Comparison of ENCODE assay signal across 22 mouse cellular contexts in the genomic region with DNA sequence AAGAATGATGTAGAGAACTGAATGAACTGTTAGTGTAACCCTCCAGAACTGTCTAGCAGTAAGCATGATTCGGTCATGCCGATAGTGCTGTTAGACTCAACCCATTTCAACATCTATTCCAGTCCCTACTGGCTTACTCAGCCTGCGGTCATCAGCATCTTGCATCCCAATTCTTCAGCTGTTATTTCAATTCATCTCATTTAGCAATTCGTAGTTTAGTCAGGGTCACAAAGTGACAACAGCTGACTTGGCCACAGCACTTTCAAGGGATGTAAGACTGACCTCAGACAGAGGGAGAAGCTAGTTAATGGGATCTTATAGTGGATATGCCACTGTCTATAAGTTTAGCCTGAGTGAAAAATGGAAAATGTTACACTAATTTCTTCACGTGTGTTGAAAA.
DNase-seq lines count a peak whose midpoint lies in the region; ATAC-seq and TF ChIP-seq lines count a peak whose summit lies in the region.
"Had no signal": no experiment of that assay in that cellular context is flagged by ENCODE, and none has a peak within 500 bp of the region (broad histone marks: within the 10 kb centered on the region; RNA-seq: fewer than 3 reads in every experiment).

No protein-coding gene starts in this region.

- no peak for TF ChIP-seq POLR2A in myocyte (IDR thresholded peaks at IDR 0.05; ENCODE audit: insufficient read length, low read depth)

- no peaks in the 10 kb centered on the region for H3K9me3 ChIP-seq in intestine, embryonic 15.5 days

- no peak overlapping the region for H3K4me3 ChIP-seq in myocyte
- H3K4me3 ChIP-seq in intestine, embryonic 15.5 days (replicated peaks) = no peak overlapping the region

- no peak for ATAC-seq in intestine, embryonic 15.5 days
- ATAC-seq: activated CD4-positive, CD25-positive, alpha-beta regulatory T cell, adult 4 months; CD4-positive, CD25-positive, alpha-beta regulatory T cell, adult 4 months; Patski had no signal

- no peaks in the 10 kb centered on the region for H3K79me2 ChIP-seq in myocyte (ENCODE audit: control insufficient read depth, insufficient read depth)

- H3K36me3 ChIP-seq in myocyte (ENCODE audit: control insufficient read depth, insufficient read depth) = no peaks in the 10 kb centered on the region
- H3K36me3 ChIP-seq in intestine, embryonic 15.5 days = no peaks in the 10 kb centered on the region
- H3K36me3 ChIP-seq: G1E had no signal

- no peak overlapping the region for H3K4me2 ChIP-seq in myocyte (ENCODE audit: low read depth)
- no peak overlapping the region for H3K4me2 ChIP-seq in intestine, embryonic 15.5 days (replicated peaks)

- 93% methylated on average over 5 of the region's 5 CpGs for WGBS in intestine, embryonic 15.5 days

- H3K27ac ChIP-seq in intestine, embryonic 15.5 days = no peak overlapping the region

- DNase-seq in adrenal gland, adult 2 months = peak; percentile 58
- DNase-seq in adrenal gland, adult 18-20 months (ENCODE audit: low spot score in 2 of 2) = no peak
- DNase-seq in adrenal gland, adult 8-10 months = peak; percentile 27
- no peak for DNase-seq in adrenal gland, postnatal 10 days
- peak; percentile 27 for DNase-seq in fibroblast of lung, adult 2 months (ENCODE audit: low read depth)
- no peak for DNase-seq in heart, adult 8-10 months (ENCODE audit: low spot score)
- DNase-seq: adrenal gland, postnatal 14 days; adrenal gland, postnatal 25 days; B cell, adult 2 months; cerebellum, adult 11 months; cerebellum, adult 11-12 months; cerebellum, adult 18-20 months; cerebellum, adult 2 months; cerebellum, adult 8-10 months; cerebellum, adult 9-10 months had no signal

- H3K9ac ChIP-seq in intestine, embryonic 15.5 days = no peak overlapping the region

- H3K4me1 ChIP-seq in intestine, embryonic 15.5 days (replicated peaks) = no peaks in the 10 kb centered on the region

- no peak overlapping the region for H3ac ChIP-seq in myocyte (ENCODE audit: control insufficient read depth, insufficient read length)

- H3K27me3 ChIP-seq in myocyte (ENCODE audit: control insufficient read depth, insufficient read depth, insufficient read length) = no peaks in the 10 kb centered on the region
- H3K27me3 ChIP-seq in intestine, embryonic 15.5 days (replicated peaks) = no peaks in the 10 kb centered on the region
- H3K27me3 ChIP-seq: CH12.LX had no signal

TF ChIP-seq in myocyte, 11 proteins besides CTCF, POLR2A, EP300 and RAD21:
- no peak for TF ChIP-seq TCF3 (IDR thresholded peaks at IDR 0.05; ENCODE audit: insufficient read length, low read depth)
- peak; percentile 31 for TF ChIP-seq TCF12 (IDR thresholded peaks at IDR 0.05; ENCODE audit: insufficient read depth, poor library complexity, severe bottlenecking)
- peak in 2 of 3 experiments; percentile 51 to 59 for TF ChIP-seq MYOD1 (IDR thresholded peaks at IDR 0.05; ENCODE audit: control insufficient read depth in 1 of 3, insufficient read length in 2 of 3, low read depth in 2 of 3)
- TF ChIP-seq MYOG (IDR thresholded peaks at IDR 0.05; ENCODE audit: control insufficient read depth in 1 of 3, insufficient read depth in 1 of 3, insufficient read length in 2 of 3, low read depth in 2 of 3) = peak in 1 of 3 experiments; percentile 65

Comparison
In these comparisons a context has a peak if more than half of its experiments do, and no peak if none do; other contexts are left out.
1. DNase-seq: peak in adrenal gland, adult 2 months (single experiment), adrenal gland, adult 8-10 months (single experiment) and fibroblast of lung, adult 2 months (single experiment); none in adrenal gland, adult 18-20 months (0 of 2), adrenal gland, postnatal 10 days (single experiment) and heart, adult 8-10 months (single experiment).